Mouse (Mus musculus) T-helper 2 cell (primary cell): Measurements from ENCODE around the gene 2200002D01Rik.
"Not testable (repeated sequence)": the region's sequence is repeated elsewhere in the genome, so short reads cannot be mapped to it uniquely, and the experiment has no call there.

ENCODE experiments used
- in situ Hi-C: fragments of 300-600 bp; cut with MboI, MseI; formaldehyde crosslinking; loops from one replicate; pipeline ENCODE4 v1.15.1; 2025; ENCODE audit warnings: high pct_unique_total_duplicates

The 2200002D01Rik gene

DNA sequence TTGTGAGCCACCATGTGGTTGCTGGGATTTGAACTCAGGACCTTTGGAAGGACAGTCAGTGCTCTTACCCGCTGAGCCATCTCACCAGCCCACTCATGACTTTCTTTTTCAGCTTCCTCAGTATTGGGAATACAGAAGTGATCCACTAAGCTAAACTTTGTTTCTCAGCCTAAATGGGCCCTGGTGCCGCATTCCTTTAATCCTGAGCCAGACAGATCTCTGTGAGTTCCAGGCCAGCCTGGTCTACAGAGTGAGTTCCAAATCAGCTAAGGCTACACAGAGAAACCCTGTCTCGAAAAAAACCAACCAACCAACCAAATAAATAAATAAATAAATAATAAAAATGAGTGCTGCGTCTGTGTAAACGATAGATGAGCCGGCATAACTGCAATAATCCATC lies 10.7 kb downstream of the 2200002D01Rik start:
- in situ Hi-C loops, result not testable (repeated sequence)

GRCm38 (mm10) chr7:29236593-29236992 lies 11.7 kb downstream of the 2200002D01Rik start:
- in situ Hi-C loops, result no loop called here

GRCm38 (mm10) chr7:29234661-29235060 lies 13.6 kb downstream of the 2200002D01Rik start:
- in situ Hi-C loops, result no loop called here

DNA sequence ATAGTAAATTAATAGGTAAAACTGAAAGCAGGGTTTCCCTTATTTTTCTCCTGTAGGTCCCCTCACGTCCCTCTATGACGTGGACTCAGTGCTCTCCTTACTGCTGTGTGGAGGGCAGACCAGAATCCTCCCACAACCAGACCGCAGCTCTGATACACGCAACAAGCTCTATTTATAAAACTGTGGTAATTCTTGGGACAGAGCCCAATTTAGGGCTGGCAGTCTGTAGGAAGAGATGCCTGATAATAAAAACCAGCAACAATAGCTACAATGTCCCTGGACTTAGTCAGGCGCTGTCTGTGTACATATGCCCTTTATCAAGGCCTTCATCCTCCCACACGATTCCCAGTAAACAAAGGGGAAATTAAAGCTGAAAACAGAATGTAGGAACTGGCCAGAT lies 14.5 kb downstream of the 2200002D01Rik start:
- in situ Hi-C loops, result no loop called here

GRCm38 (mm10) chr7:29232247-29233013 lies 15.8 kb downstream of the 2200002D01Rik start, which contains the start of gene Kcnk6:
Gene Kcnk6, minus strand, starts transcription at chr7:29232515.
- in situ Hi-C loops, result no loop called here

DNA sequence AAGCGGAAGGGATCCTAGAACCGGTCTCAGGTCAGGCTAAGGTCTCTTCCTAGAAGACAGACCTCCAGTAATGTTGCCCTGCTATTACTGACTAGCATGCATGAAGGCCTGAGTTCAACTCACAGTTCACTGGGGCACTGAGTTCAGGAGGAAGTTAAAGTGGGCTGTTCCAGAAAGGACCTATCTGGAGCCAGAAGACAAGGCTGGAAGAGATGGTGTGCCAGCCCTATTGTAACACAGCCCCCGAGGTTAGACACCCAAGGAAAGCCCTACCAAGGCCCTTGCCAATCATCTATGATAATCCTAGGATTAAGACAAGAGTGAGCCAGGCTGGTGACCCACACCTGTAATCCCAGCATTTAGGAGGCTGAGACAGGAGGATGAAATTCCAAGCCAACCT lies 16.7 kb downstream of the 2200002D01Rik start:
- in situ Hi-C loops, result no loop called here

GRCm38 (mm10) chr7:29230560-29230959 lies 17.7 kb downstream of the 2200002D01Rik start:
- in situ Hi-C loops, result no loop called here

DNA sequence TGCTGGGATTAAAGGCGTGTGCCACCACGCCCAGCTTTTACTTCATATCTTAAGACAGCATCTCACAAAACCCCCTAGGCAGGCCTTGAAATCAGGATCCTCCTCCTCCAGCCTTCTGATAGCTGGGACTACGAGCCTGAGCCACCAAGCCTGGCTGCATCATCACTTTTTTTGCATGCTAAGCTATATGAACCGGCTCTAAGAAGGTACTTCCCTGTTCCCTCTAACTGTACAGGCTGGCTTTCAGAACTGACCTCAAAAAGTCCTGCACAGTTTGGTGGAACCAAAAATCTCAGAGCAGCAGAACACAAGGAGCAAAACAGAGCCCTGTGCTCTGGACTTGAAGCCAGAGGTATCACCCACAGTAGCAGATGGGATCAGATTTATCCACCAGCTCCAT lies 20.1 kb downstream of the 2200002D01Rik start:
- in situ Hi-C loops, result no loop called here

DNA sequence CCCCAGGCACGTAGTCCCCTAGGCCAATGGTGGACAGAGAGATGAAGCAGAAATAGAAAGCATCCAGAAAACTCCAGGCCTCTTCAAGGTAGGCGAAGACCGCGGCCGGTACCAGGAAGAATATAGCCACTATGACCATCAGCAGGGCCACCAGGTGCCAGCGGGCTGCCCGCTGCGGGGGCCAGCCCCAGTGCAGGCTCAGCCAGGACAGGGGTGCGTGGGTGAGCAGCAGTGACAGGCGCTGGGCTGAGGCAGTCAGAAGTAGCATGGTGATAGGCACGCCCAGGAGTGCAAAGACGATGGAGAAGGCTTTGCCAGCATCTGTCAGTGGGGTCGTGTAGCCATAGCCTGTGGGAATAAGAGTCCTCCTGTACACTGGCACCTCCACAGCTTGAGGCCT lies 22.7 kb downstream of the 2200002D01Rik start:
- in situ Hi-C loops, result no loop called here

GRCm38 (mm10) chr7:29224756-29225394 lies 23.4 kb downstream of the 2200002D01Rik start:
- in situ Hi-C loops, result no loop called here

DNA sequence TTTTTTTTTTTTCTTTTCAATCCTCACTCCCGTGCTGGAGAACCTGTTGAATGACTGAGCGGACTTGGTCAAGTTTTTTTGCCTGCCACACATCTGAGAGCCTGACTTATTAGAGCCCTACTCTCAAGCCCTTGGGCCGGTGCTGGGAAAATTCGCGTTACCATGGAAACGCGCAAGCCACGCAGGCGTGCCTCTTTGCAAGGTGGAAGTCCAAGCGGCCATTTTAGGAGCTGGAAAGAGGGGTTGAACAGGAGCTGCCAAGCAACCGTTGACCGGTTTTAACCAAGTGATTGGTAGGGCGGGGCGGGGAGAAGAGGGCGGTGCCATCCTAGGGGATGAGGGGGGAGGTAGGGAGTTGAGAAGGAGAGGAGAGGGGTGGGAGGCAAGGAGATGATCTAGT lies 33.4 kb downstream of the 2200002D01Rik start:
- in situ Hi-C loops, result no loop called here

DNA sequence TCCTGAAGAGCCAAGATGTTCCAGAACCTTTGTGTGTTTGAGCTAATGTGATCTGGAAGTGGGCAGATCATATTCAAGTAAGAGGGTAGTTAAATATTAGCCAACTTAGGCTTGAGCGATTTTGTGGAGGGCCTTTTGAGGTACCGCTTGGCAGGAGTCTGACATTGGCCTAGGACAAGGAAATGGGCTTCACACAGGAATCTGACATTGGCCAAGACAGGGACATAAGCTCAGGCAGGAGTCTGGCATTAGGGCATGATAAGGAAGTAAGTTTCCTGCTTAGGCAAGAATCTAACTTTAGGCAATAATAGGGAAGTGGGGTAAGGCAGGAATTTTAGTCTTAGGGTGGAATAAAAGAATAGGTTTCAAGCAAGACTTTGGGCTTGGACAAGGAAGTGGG lies 34.0 kb downstream of the 2200002D01Rik start:
- in situ Hi-C loops, result no loop called here

DNA sequence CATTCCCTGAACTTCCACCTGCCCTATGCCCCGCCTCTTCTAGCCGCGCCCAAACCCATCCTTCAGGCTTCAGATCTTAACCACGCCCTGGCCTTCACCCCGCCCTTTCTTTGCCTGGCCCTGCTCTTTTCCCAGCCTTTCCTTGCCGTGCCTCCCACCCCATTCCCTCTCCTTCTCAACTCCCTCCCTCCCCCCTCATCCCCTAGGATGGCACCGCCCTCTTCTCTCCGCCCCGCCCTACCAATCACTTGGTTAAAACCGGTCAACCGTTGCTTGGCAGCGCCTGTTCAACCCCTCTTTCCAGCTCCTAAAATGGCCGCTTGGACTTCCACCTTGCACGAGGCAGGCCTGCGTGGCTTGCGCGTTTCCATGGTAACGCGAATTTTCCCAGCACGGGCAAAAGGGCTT lies 34.6 kb downstream of the 2200002D01Rik start, which contains the start of gene Catsperg1:
TSS of gene Catsperg1 (minus strand) at position 361 of the 408 bp plus-strand sequence.
- in situ Hi-C loops, result no loop called here

DNA sequence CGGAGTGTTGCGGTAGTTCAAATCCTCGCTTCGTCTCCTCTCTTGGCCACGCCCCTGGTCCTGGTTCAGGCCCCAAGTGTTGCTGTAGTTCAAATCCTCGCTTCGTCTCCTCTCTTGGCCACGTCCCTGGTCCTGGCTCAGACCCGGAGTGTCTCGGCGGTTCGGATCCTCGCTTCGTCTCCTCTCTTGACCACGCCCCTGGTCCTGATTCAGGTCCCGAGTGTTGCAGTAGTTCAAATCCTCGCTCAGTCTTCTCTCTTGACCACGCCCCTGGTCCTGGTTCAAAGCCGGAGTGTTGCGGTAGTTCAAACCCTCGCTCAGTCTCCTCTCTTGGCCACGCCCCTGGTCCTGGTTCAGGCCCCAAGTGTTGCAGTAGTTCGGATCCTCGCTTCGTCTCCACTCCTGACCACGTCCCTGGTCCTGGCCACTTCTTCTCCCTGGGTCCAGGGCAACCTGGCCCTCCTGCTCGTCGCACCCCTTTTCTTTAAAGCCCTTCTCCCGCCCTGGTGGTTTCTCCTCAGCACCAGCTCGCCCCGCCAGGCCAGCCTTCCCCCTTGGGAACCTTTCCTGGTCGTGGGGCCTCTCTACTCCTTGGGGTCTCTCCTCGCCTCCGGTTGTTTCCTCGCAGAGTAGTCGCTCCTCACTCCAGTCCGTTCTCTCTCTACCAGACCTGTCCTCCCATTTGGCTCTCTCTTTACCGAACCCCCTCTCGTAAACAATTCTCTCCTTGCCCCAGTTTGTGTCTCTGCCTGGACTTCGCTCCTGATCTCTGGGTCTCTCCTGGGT lies 35.3 kb downstream of the 2200002D01Rik start:
- in situ Hi-C loops, result not testable (repeated sequence)

DNA sequence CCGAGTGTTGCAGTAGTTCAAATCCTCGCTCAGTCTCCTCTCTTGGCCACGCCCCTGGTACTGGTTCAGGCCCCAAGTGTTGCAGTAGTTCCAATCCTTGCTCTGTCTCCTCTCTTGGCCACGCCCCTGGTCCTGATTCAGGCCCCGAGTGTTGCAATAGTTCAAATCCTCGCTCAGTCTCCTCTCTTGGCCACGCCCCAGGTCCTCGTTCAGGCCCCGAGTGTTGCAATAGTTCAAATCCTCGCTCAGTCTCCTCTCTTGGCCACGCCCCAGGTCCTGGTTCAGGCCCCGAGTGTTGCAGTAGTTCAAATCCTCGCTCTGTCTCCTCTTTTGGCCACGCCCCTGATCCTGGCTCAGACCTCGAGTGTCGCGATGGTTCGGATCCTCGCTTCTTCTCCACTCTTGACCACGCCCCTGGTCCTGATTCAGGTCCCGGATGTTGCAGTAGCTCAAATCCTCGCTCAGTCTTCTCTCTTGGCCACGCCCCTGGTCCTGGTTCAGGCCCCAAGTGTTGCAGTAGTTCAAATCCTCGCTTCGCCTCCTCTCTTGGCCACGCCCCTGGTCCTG lies 36.0 kb downstream of the 2200002D01Rik start:
- in situ Hi-C loops, result no loop called here

DNA sequence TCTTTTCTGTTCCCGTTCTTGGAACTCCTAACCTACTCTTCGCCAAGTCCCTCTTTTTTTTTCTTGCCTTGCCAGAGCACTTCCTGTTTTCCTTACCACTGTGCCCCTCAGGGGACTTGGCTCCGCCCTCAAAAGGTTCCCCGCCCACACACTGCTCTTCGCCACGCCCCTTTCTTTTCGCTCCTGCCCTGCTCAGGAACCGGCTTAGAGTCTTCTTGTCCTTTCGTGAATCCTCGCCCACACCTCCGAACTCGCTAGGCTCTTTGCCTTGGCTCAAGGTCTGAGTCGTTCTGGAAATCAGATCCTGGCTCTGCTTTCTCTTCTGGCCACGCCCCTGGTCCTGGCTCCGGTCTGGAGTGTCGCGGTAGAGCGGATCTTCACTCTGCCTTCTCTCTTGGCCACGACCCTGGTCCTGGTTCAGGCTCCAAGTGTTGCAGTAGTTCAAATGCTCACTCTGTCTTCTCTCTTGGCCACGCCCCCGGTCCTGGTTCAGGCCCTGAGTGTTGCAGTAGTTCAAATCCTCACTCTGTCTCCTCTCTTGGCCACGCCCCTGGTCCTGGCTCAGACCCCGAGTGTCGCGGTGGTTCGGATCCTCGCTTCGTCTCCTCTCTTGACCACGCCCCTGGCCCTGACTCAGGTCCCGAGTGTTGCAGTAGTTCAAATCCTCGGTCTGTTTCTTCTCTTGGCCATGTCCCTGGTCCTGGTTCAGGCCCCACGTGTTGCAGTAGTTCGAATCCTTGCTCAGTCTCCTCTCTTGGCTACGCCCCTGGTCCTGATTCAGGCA lies 36.7 kb downstream of the 2200002D01Rik start:
- in situ Hi-C loops, result no loop called here

GRCm38 (mm10) chr7:29211013-29211412 lies 37.3 kb downstream of the 2200002D01Rik start:
- in situ Hi-C loops, result not testable (repeated sequence)

DNA sequence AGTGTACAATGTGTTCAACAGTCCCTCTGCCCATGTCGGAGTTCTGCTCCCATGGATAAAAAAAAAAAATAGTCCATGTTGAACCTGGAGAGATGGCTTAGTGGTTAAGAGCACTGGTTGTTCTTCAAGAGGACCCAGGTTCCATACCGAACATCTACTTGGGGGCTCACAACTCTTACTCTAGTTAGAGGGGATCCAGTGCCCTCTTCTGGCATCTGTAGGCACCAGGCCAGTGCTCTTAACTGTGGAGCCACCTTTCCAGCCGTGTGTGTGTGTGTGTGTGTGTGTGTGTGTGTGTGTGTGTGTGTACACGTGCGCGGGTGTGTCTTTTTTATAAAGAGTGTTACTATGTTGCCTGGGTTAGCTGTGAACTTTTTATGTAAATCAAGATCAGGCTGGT lies 45.7 kb downstream of the 2200002D01Rik start:
- in situ Hi-C loops, result no loop called here
